Mouse (Mus musculus) adrenal gland, postnatal 4 days (tissue): ENCODE data around the gene Ccdc187. TPM values are rescaled to one million over a fixed set of nuclear protein-coding genes. Genes with fewer than 3 reads are reported as not detected.

Experiments used
- DNase-seq, 2 experiments: peaks; one replicate each; pipeline ENCODE4 v3.0.0; 2021 to 2022; ENCODE audit warnings: low spot score in 2 of 2, mixed read lengths in 2 of 2
- total RNA-seq, 2 experiments: library from RNA; stranded (reverse); gene quantifications; 2 replicates each; pipeline ENCODE4 v1.2.3; 2021

Ccdc187 gene
- total RNA-seq, 2 experiments from 2014 or later: 3.1 TPM

DNA sequence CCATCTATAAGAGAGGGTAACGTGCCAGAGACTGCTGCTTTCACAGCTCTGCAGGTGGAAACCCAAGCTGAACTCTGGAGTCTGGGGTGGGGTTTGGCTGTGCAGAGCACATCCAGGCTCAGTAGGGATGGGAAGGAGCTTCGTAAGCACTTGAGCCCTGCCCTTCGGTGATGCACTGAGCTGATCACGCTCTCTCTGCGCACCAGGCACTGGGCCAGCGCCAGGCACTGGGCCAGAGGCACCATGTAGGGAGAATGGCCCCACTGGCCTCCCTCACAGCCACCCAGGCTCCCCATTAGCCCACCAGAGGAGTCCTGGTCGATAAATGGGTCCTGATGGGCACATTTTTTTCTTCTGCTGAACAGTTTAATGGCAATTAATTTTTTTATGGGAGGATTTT lies 8.6 kb downstream of the Ccdc187 start:
- no peak for DNase-seq

DNA sequence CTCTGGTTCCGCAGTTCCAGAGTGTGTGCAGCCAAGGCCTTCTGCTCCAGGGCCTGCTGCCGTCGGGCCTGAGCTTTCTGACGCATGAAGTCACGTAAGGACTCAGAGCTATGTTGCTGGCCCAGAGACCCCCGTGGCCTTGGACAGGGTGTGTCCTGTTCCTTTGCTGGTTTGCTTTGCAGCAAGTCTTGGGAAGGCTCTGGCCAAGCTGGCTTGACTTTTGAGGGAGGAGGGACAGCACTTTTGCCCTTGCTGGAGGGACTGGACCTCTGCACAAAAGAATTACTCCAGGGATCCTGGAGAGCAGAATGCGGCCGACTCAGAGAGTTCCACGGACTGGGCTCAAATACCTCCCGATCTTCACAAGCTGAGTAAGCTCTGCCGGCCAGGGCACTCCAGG lies 13.8 kb downstream of the Ccdc187 start:
- no peak for DNase-seq

DNA sequence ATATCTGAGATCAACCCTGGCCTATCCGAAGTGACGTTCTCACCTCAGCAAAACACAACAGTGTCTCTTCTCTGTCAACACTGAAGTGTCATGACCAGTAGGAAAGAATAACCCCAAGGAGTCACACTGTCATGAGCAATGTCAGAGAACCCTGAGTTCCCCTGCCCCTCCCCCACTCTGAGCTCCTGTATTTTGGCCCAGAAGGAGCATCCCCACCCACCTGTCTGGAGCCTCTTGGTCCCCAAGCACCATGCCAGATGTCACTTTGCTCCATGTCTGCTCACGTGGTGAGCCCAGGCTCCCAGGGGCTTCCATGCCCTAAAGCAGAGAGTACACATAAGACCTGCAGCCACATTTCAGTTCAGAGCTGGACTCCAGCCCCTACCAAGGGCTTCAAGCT lies 14.6 kb downstream of the Ccdc187 start:
- no peak for DNase-seq

DNA sequence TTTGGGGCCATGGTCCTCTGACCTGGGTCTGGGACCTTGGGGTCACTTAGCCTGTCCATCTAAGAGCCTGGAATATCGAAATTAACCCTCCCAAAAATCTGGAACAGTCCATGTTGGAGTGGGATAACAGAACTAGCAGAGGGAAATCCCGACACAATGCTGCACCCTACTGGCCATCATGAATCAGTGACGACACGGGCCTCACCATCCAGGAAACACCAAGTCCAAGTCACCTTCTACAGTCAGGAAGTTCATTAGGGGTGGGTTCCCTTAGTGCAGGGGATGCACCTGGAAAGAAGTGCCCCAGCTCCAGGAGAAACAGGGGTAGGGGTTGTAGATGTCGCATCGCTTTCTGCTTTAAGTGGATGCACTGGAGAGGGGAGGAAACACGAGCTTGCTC lies 20.7 kb downstream of the Ccdc187 start:
- DNase-seq: peak in 1 of 2 experiments; percentile 29

DNA sequence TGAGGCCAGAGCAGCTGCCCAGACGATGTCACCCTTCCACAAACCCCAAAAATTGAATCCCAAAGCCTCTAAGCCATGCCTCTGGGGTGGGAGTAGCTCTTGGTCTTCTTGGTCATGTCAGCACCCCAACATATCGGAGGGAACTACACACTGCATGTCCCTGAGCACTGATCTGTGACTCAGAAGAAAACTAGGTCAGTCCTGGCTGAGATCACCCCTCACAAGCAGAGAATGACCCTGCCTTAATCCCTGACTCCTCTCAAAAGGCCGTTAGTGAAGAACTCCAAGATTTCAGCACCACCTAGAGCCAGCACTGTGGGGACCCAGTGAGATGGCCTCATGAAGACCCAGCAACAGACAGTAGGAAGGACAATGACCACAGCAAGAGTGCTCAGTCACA lies 26.1 kb downstream of the Ccdc187 start:
- peak in 1 of 2 experiments; percentile 12 for DNase-seq

DNA sequence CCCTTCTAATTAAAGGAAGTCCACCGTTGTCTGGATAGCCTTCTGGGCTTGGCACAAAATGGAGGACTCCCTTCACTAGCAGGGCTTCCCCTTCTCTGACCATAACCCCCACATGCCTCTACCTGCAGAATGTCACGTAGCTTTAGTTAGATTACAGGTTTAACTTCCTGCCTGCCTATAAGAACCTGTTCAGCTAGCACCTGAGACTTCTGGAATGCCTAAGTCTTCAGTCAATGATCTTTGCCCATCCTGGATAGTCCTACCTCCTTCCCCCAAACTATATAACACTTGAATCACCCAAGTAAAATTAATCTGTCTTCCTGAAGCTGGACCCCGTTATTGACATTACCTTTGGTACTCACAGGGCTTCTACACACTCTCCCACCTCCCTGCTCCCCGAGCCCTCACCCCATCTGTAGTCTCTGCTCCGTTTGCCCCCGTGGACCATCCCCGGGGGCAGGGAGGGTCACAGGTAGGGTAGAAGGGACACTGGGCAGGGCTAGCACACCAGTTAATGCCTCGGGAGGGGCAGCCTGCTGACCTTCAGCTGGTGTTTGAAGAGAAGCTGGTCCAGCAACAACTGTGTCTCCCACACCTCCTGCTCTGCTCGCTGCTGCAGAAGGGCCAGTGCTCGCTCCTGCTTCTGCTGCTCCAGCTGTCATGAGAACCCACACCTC lies 28.2 kb downstream of the Ccdc187 start:
- no peak for DNase-seq

DNA sequence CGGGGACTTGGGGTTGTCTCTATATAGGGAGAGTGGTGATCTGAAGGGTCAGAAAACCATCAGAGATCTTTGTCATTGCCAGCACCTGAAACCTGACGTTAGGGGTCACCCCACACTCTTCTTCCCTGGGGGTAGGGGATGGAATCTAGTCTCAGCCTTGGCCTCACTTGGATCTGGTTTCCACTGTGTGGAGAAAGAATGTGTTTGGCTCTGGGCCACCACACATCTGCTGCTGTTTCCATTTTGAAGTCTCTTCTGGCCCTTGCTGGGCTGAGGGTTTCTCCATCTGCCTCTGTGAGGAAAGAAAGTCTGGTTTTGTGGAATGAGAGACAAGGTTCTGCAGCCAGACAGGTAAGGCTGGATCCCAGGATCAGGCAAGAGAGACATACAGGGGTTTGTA lies 29.3 kb downstream of the Ccdc187 start:
- no peak for DNase-seq

DNA sequence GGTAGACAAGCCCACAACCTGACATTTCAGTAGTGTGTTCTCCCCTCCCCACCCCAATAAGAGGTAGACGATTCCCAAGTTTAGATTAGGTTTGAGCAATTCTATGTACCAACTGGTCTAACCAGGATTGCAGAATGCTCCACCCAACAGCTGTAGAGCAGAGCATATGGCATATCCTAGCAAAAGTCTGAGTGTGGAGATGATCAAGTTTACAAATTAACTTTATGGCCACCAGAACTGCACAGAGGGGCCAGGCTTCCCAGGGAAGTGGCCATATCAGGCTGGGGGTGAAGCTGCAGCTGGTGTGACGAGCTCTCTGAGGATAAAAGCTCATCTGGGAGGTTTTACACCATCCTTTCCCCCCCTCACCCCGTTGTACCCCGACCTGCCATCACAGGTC lies 29.7 kb downstream of the Ccdc187 start:
- DNase-seq: no peak

DNA sequence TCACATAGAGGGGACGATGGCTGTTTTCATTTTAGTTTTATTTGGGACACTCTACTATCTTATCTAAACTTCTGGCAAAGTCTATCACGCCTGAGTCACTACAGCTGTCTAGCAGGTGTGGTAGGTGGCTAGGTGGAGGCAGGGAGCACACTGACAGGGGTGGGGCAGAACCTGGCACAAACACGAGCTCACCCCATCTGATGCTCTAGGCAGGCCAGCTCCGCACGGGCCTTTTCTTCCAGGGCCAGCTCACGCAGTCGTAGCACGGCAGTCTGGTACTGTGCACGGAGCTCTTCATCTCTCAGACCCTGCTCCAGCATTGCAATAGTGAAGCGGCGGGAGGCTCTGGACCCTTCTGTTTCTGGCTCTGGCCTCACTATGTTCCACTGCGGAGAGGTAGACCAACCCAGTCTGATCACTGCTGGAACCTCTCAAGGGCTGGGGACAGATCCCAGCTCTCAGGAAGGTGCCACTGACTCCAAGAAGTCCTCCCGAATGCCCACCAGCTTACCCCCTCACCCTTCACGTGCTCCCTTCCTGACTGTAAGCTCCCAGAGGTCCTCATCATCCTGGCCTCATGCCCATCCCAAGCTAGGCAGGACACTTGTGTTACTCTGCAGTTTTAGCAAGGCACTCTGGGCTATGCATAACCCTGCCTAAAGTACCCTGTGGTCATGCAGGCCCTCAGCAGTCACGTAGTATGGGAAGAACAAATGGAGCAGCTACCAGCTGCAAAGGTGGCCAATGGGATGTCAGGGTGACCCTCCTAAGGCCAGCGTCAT lies 36.9 kb downstream of the Ccdc187 start:
- no peak for DNase-seq

DNA sequence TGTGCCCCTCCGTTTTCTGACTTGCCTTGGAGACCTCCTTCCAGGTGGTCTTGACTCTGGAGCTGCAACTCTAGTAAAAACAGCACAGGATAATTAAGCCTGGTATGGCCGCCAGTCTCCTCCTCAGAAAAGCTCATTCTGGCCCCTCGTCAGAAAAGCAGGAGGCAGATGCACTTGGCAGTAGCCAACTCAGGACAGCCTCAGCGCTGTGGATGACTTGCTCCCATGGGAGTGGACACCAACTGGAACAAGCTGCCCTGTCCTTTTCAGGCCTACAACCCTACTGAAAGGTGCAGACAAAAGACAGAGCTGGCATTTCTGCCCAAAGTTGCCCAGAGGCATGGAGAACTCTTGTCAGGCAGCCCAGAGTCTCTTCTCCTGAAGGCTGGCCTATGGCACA lies 39.5 kb downstream of the Ccdc187 start:
- no peak for DNase-seq

DNA sequence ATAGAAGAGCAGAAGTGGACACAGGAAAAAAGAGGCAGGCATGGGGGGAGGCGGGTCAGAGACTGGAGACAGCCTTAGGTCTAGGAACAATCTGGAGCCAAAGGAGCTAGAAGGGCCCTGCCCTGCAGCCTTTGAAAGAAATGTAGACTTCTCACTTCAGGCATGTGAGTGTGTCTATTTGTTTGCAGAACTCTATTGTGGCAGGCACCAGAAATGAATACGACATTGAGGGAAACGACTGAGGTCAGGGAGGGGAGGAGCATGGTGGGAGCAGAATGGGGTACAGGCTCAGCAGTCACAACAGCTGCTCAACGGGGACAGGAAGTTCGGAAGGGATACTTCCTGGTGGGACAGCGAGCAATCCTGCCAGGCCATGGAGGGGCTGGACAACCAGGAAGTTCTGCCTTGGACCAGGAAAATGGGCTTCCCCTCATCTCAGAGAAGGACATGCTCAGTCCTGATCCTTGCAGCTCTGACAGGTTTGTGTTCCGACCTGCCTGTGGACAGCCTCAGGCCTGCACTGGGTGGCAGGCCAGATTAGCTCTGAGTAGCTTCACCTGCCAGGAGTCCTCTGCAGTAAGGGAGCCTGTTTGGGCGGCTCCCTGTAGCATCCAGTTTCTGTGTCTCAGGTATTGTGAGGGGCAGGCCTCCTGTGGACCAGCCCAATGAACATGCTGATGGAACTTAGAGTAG lies 41.7 kb downstream of the Ccdc187 start:
- no peak for DNase-seq

DNA sequence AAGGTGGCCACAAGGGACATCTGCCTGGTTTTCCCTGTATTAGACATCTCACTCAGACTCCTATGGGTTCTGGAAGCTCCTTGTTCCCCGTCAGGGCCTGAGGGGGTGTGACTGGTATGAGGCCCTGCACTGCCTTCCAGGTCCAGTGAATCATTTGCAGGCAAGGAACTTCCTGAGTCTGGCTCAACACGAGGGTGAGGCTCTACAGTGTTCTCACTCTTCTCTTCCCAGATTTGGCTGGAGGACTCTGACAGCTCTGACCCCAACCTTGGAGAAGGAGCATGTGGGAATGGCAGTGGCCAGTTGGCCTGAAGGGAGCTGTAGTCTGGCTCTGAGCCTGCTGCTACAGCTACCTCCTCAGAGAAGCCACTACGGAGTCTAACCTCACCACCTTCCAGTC lies 46.8 kb downstream of the Ccdc187 start:
- no peak for DNase-seq

DNA sequence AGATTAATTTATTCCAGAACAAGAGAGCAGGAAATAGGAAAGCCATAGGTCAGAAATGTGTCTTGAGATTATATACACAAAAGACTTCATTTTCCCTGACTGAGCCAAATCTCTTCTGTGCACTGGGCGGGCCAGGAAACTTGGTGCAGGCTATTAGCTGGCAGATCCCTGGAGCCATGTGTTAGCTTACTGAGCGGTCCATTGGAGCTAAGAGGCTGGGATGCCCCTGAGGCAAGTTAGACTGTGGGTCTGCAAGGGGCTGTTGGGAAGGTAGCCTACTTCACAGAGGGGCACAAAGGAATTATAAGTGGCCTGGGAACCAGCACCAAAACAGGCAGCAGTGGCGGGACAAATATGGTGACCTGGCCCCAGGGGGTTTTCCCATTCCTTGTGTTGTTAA lies 53.5 kb downstream of the Ccdc187 start:
- DNase-seq: no peak

DNA sequence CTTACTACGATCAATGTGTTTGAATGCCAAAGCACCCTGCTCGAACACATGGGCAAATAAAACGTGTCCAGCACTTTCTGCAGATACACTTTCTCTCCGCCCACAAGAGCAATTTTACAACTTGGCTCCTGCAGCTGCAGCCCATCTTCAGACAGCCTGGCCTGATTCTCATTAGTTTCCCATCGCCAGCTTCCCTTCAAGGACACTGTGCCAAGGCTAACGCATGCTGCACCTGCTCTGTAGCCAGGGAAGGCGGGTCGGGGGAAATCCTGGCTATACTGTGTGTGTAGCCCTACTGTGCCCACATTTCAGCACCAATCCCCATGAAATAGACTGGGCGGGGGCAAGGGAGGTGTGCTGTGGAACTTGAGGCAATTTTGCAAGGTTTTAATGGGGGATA lies 54.0 kb downstream of the Ccdc187 start:
- no peak for DNase-seq

DNA sequence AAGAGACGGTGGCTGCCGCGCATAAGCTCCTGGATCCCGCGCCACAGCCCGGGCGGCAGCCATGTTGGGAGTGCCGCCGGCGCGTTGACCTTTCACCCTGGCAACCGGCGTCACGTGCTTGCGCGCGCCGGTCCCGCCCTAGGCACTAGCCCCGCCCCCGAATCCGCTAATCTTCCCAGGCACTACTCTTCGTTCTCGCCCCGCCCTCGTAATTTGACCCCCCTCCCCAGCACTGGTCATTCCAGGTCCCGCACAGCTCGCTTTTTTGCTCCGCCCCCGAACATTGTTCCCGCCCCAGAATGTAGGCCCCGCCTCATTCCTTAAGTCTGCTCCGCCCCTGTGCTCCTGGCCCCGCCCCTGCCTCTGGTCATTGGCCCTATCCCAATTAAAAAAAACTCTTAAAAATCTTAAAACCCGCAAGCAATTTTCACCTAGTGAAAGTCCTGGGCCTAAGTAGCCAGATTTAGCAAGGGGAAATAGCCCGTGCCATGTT lies 57.0 kb downstream of the Ccdc187 start, which contains the start of gene Qsox2:
Gene Qsox2, minus strand, starts transcription at position 236 of the 493 bp plus-strand sequence.
- DNase-seq: peak; percentile 81 to 89

DNA sequence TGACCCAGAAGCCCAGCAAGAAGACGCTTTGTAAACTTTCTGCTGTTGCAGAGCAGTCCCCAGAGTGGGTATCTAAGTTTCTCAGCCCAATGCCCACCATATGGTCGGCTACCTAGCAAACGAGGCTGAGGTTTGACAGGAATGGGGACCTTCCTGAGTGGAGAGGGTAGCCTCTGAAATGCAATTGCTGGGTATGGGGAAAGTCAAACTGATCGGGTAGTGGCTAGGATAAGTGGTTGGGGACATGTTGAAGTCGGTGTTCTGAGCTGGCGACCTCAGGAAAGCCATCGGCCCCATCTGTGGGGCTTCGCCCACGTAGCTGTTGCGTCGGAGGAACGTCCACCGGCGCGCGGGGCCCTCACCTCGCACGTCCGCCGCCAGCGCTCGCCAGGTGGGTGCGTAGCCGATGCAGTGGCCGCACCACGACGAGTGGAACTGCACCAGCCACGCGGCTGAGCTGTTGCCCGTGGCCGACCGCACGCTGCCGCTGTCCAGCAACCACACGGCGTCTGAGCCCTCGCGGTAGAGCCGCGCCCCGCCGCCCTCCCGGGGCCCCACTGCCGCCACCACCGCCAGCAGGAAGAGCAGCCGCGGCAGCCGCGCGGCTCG lies 57.6 kb downstream of the Ccdc187 start:
- DNase-seq: peak; percentile 9 to 16

DNA sequence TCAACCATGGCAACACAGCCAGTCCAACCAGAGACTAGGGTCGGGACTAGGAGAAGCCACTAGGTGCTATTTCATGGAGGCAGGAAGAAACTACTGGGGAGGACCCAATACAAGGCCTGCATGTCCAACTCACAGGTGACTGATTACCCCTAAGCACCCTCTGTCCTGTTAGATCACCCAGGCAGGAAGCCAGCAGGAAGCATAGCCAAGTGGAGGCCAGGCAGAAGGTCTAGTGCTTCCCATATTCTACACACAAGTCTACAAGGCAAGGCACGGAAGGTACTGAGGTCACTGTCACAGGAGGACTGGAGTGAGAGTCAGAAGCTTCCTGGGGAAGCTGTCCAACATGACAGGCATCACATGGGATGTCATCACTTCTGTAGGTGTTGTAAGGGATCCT lies 59.6 kb downstream of the Ccdc187 start:
- no peak for DNase-seq

DNA sequence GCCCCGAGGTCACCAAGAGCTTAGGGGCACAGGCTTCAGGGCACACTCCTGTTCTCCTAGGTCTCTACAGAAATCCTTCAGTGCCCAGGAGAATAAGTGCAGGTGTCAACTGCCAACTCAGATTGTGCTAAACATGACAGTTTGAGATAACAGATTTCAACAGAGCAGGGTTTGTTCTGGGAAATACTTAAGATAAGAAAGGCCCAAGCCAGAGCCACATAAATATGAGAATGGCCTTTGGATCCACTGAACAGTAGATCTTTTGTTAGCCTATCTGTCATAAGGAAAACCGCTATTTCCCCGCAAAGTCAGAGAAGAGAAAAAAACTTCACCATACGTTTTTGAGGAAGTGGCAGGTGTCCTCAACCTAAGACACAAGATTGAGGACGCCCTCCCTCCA lies 60.1 kb downstream of the Ccdc187 start:
- DNase-seq: no peak

DNA sequence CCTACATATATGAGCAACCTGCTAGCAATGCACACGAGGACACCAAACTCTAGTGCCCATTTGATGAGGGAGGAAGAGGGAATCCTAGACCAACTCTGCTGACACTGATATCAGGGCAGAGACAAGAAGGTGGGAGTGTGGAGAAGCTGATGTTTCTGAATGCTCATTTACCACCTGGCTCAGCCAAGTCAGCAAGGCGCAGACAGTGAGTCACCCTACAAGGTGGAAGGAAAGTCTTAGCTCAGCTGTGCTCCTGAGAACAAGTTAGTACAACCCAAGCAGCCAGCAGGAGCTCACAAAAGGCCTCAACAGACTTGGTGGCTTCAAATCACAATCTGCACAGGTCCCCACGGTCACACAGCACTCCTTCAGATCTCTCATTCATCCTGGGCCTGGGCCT lies 63.0 kb downstream of the Ccdc187 start:
- no peak for DNase-seq

DNA sequence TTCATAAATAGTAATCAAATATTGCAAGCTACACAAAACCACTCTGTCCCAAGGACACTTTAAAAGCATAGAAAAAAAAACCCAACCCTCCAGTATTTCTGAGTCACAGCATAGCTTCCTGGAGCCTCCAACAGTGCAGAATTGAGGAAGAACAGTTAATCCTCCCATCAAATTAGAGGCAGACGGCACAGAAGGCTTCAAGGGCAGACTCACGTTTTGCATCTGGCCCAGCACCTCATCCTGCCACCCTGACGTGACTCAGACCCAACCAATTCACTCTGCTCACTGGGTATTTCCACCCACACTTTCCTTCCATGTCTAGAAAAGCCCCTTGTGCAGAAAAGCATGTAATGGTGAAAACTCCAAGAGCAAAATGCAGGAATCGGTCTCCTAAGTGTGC lies 64.1 kb downstream of the Ccdc187 start:
- DNase-seq: no peak

DNA sequence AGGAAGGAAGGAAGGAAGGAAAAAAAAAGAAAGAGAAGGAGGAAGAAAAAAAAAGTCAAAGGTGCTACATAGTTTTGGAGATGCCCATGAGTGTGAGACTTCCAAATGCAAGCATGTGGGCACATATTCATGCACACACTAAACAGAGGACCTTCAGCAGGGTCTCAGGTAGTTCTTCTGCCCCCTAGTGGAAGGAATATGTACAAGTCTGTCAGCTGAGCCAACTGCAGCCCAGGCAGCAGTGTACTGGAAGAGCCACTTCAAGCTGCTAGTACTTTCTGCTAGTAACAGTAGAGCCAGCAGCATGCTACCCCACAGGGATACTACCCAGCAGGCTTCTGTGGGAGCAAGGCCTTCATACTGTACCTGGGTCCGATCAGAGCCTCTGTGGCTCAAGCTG lies 66.6 kb downstream of the Ccdc187 start:
- no peak for DNase-seq

DNA sequence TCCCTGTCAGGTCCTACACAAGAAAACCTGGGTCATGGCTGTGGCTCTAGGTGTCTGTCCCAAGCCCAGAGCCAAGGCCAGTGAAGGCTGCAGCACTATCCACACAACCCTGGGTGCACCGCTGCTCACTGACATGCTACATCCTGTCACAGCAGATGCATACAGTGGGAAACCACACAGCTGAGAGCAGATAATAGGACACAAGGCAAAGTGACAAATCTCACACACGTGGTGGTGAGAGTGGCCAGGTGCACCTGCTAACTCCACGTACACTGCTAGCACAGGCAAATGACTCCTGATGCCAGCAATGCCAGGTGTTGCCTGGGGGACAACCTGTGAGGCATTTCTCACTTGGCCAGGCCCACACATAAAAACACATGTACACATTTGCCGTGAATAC lies 69.1 kb downstream of the Ccdc187 start:
- DNase-seq: no peak
